Mouse (Mus musculus): ENCODE measurements around the gene Slc38a2. TPM values are rescaled to one million over a fixed set of nuclear protein-coding genes. Genes with fewer than 3 reads are reported as not detected.

The Slc38a2 gene
- polyA plus RNA-seq, 1 experiment from 2014 or later, result 165 TPM

DNA sequence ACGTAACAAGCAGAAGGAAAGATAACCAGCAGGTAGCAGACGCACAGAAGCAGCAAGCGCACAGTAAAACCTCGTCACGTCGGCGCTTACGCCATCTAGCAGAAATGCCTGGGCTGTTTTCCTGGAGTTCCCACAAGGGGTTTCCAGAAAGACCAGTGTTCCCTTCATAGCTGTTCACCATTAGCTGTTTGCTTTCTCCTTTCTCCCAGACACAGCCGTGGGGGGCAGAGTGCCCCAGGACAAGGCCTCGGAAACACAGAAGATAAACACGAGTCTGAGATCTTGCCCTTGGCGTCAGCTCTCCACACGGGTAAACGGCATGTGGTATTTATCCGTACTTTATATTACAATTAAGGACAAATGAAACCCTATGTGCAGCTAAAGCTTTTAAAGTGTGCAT, 23.8 kb downstream of the Slc38a2 start:
- no peak for ATAC-seq (ENCODE audit: low FRiP score, low read depth)
- Histone ChIP-seq H3K36me3 (no peaks in the 10 kb centered on the region), H3K4me3 (no peak overlapping the region), H3K9me3 (no peaks in the 10 kb centered on the region), H3K4me1 (peaks cover 14% of the 10 kb centered on the region), H3K9ac (no peak overlapping the region), H3K27ac (0 out of 2 replicates have a peak overlapping the region, but pooled peaks have one; percentile 2), H3K27me3 (no peaks in the 10 kb centered on the region), H3K4me2 (replicated peaks) (peak overlapping the region; percentile 45)
- 48% methylated on average over 15 of the region's 15 CpGs for WGBS

DNA sequence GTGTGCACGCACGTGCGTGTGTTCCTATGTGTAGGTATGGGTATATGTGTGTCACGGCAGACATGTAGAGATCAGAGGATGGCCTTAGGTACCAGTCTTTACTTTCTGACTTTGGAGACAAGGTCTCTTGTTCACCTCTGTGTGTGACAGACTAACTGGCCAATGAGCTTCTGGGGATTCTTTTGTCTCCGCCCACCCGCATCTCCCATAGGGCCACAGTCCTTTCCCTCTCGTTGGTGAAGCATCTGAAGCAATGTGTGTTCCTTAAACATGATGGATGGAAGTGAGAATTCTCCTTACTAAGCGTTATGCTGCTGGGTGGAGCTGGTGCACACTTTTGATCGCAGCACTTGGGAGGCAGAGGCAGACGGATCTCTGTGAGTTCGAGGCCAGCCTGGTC, 24.5 kb downstream of the Slc38a2 start:
- no peak for ATAC-seq (ENCODE audit: low FRiP score, low read depth)
- Histone ChIP-seq H3K4me2 (replicated peaks) (no peak overlapping the region), H3K9ac (no peak overlapping the region), H3K4me3 (no peak overlapping the region), H3K27ac (no peak overlapping the region), H3K27me3 (no peaks in the 10 kb centered on the region), H3K4me1 (peaks cover 14% of the 10 kb centered on the region), H3K9me3 (no peaks in the 10 kb centered on the region), H3K36me3 (no peaks in the 10 kb centered on the region)
- 82% methylated on average over 11 of the region's 11 CpGs for WGBS

DNA sequence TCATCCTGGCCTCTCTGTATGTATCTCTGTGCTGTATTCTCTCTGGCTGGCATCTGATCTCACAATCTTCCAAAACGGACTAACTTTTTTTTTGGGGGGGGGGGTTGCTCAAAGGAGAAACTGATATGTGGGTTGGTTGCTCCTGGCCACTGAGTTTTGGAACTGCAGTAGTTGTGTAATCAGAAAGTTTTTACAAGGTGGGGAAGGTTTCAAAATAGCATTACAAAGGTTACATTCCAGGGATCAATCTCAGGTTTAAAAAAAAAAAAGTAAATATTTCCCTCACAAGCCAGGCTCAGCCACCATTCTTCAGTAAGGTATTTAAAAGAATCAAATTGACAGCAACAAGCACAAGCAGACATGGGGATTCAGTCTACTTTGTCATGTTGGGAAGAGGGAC, 25.4 kb downstream of the Slc38a2 start:
- Histone ChIP-seq H3K9me3 (no peaks in the 10 kb centered on the region), H3K36me3 (no peaks in the 10 kb centered on the region), H3K4me2 (replicated peaks) (no peak overlapping the region), H3K27me3 (no peaks in the 10 kb centered on the region), H3K9ac (no peak overlapping the region), H3K4me1 (peaks cover 14% of the 10 kb centered on the region), H3K27ac (no peak overlapping the region), H3K4me3 (no peak overlapping the region)
- 58% methylated on average over 1 of the region's 1 CpGs for WGBS
- ATAC-seq (ENCODE audit: low FRiP score, low read depth), result no peak

DNA sequence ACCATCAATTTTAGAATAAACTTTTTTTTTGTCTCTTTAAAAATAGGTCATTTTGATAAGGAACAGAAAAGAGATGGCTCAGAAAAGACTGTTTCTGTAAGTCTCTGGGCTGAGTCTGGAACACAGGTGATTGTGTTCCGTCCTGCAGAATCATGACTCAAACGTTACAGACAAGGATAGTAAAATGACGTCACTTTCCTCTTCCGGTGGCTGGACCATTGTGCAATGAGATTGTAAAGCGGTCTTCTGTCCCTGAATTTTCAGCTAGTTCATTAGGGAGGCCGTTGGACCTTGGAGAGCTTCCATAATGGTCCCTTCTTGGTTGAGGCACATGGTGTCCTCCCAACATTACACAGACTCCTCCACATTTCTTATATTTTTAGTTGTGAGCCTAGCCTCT, 29.8 kb downstream of the Slc38a2 start:
- H3K9ac ChIP-seq, result no peak overlapping the region
- 73% methylated on average over 6 of the region's 6 CpGs for whole genome bisulfite sequencing
- no peak overlapping the region for H3K27ac ChIP-seq
- no peak overlapping the region for H3K4me2 ChIP-seq (replicated peaks)
- no peak overlapping the region for H3K4me3 ChIP-seq
- ATAC-seq (ENCODE audit: low FRiP score, low read depth), result no peak
- no peaks in the 10 kb centered on the region for H3K27me3 ChIP-seq
- H3K4me1 ChIP-seq, result no peaks in the 10 kb centered on the region
- no peaks in the 10 kb centered on the region for H3K36me3 ChIP-seq
- no peaks in the 10 kb centered on the region for H3K9me3 ChIP-seq

DNA sequence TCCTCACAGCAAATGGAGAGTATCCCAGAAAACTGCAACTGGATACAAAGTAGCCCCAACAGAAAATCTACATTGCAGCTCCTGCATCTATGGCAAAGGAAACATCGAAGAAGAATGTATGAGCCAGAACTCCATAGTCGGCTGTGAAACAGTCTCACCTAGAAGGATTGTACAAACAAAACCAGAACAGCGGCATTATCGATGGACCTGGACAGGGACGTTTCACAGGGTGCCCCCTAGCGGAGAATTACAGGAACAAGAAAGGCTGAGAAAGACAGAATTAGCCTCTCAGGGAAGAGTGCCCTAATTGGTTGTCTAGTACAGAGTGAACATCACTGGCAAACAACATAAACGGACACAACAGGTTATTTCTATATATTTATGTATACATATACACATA, 32.9 kb downstream of the Slc38a2 start:
- ATAC-seq (ENCODE audit: low FRiP score, low read depth), result no peak
- no peaks in the 10 kb centered on the region for H3K4me1 ChIP-seq
- H3K9ac ChIP-seq, result no peak overlapping the region
- no peaks in the 10 kb centered on the region for H3K27me3 ChIP-seq
- H3K9me3 ChIP-seq, result no peaks in the 10 kb centered on the region
- H3K4me2 ChIP-seq (replicated peaks), result peak overlapping the region; percentile 58
- WGBS, result 5% methylated on average over 7 of the region's 7 CpGs
- H3K27ac ChIP-seq, result no peak overlapping the region
- peak overlapping the region; percentile 23 for H3K4me3 ChIP-seq
- H3K36me3 ChIP-seq, result no peaks in the 10 kb centered on the region

DNA sequence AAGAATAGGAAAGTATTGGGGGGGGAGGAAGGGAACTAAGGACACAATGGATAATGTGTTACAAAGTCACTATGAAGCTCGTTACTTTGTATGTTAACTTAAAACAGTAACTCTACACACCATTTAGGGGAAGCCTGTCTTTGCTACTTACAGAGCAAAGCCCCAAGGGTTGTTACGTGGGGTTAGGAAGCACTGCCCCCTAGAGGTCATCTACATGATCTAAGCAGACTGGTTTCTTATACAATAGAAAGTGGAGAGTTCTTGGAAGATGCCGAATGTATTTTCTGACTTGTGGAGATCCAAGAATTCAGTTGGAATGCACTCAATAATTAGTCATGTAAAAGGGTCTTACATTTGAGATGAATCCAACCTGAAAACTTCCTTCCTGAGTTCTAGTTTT, 33.6 kb downstream of the Slc38a2 start:
- WGBS, result 9% methylated on average over 3 of the region's 3 CpGs
- H3K4me2 ChIP-seq (replicated peaks), result peak overlapping the region; percentile 58

DNA sequence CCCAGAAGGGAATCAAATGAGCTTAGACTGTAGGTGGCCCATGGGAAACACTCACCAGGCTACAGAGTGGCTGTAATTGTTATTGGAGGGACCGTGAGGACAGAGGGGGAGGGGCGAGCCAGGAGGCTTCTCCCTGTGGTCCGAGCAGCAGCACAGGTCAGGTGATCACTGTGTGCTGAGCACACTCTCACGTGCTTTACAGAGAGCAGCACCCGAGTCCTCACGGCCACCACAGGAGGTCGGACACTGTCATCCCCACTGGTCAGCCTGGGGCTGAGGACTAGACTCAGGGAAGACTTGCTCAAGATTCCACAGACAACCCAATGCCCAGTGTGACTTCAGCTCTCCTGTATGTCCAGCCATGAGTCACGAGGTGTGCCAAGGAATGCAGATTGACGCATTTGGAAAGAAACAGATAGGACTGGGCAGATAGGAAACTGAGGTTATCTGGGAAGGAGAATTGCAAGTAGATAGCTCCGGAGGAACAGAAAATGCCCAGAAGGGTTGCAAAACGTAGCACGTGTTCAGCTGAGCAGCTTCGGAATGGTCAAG, 38.9 kb downstream of the Slc38a2 start:
- 50% methylated on average over 13 of the region's 13 CpGs for WGBS
- ATAC-seq (ENCODE audit: low FRiP score, low read depth), result no peak
- Histone ChIP-seq H3K9me3 (no peaks in the 10 kb centered on the region), H3K4me3 (no peak overlapping the region), H3K4me2 (replicated peaks) (no peak overlapping the region), H3K27me3 (no peaks in the 10 kb centered on the region), H3K36me3 (no peaks in the 10 kb centered on the region), H3K27ac (no peak overlapping the region), H3K4me1 (peaks cover 12% of the 10 kb centered on the region), H3K9ac (no peak overlapping the region)

More for the DNA sequence above, 33.6 kb downstream of the Slc38a2 start:
- Histone ChIP-seq H3K36me3 (no peaks in the 10 kb centered on the region), H3K27ac (no peak overlapping the region), H3K4me3 (no peak overlapping the region), H3K9ac (no peak overlapping the region), H3K4me1 (no peaks in the 10 kb centered on the region), H3K9me3 (no peaks in the 10 kb centered on the region), H3K27me3 (no peaks in the 10 kb centered on the region)
- ATAC-seq (ENCODE audit: low FRiP score, low read depth), result peak; percentile 75; the same call in 1 of the 2 replicates

DNA sequence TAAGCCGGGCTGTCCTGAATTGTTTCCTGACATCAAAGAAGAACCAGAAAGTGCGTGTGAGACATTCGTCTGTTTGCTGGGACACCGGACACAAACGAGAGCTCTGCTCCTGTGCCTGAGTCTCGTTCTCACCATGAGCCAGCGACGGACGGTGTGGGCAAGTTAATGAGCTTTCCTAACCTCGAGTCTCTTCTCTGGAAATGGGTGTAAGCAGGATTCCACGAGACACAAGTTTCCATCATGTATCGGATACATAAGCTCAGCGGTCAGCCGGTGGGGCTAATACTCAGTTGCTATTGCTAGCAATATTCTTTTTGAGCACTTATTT, 41.3 kb downstream of the Slc38a2 start:
- Histone ChIP-seq H3K4me3 (no peak overlapping the region), H3K27me3 (no peaks in the 10 kb centered on the region), H3K9ac (no peak overlapping the region), H3K27ac (no peak overlapping the region), H3K36me3 (no peaks in the 10 kb centered on the region), H3K9me3 (no peaks in the 10 kb centered on the region), H3K4me2 (replicated peaks) (peak overlapping the region; percentile 35), H3K4me1 (peaks cover 15% of the 10 kb centered on the region)
- ATAC-seq (ENCODE audit: low FRiP score, low read depth), result no peak
- WGBS, result 44% methylated on average over 14 of the region's 14 CpGs

DNA sequence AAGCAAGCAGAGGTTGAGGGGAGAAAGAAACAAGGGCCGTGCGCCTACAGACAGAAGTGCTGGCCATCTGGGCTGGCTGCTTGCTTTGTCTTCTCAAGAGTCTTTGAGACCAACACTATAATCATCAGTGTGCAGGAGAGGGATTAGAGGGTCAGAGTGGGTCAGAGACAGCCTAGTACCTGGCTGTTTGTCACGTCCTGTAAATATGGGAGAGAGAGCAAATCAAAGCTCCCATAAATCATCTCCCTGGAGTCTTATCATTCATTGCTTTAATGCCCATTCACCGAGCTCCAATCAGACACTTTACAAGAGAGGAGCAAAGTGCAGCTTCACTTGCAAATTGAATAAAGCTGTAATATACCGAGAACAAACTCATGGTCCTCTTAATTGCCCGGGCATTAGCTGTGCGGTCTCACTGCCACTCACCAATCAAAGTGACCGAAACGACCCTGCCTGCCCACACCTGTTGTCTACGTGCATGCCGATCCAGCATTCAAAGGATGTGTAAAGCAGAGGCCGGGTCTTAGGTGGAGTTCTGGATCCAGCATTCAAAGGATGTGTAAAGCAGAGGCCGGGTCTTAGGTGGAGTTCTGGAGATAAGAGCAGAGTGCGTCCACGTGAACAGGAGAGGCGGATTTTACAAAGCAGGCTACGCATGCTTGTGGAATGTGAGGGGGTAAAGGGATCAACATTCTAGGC, 41.8 kb downstream of the Slc38a2 start:
- Histone ChIP-seq H3K36me3 (no peaks in the 10 kb centered on the region), H3K4me3 (no peak overlapping the region), H3K9me3 (no peaks in the 10 kb centered on the region), H3K4me1 (peaks cover 15% of the 10 kb centered on the region), H3K27ac (no peak overlapping the region), H3K27me3 (no peaks in the 10 kb centered on the region), H3K4me2 (replicated peaks) (peak overlapping the region; percentile 35), H3K9ac (no peak overlapping the region)
- no peak for ATAC-seq (ENCODE audit: low FRiP score, low read depth)
- 26% methylated on average over 17 of the region's 17 CpGs for WGBS

DNA sequence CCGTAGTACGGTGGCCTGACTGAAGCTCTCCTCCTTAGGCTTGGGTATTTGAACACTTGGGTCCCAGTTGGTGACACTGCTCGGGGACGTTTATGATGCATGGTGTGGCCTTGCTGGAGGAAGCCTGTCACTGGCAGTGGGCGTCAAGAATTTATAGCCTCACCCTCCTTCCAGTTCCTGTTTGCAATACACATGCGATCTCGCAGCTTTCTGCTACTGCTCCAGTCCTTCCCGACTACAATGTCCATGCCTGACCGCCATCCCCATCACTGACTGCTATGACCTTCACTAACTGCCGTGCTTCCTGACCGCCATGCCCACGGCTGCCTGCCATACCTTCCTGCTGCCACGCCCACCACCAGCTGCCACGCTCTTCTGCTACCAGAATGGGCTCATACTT, 44.0 kb downstream of the Slc38a2 start:
- no peak for ATAC-seq (ENCODE audit: low FRiP score, low read depth)
- Histone ChIP-seq H3K27me3 (no peaks in the 10 kb centered on the region), H3K4me2 (replicated peaks) (no peak overlapping the region), H3K27ac (no peak overlapping the region), H3K36me3 (no peaks in the 10 kb centered on the region), H3K4me3 (no peak overlapping the region), H3K9me3 (no peaks in the 10 kb centered on the region), H3K4me1 (peaks cover 15% of the 10 kb centered on the region), H3K9ac (no peak overlapping the region)
- 82% methylated on average over 14 of the region's 14 CpGs for WGBS

DNA sequence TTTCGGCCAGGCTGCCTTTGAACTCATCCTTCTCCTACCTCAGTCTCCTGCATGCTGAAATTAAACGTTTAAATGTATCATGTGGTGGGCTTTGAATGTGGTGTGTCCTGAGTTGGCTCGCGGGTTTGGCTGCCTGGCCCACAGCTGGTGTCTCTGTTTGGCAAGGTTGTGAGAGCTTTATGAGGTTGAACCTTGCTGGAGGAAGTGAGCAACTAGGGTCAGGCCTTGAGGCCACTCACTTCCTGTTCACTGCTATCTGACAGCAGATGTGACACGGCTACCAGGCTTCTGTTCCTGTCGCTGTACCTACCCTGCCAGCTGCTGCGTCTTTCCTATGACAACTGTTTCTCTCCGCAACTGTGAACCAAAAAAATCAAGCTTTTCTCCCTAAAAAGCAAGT, 44.8 kb downstream of the Slc38a2 start:
- Histone ChIP-seq H3K9me3 (no peaks in the 10 kb centered on the region), H3K4me2 (replicated peaks) (no peak overlapping the region), H3K27me3 (no peaks in the 10 kb centered on the region), H3K4me1 (peaks cover 15% of the 10 kb centered on the region), H3K27ac (no peak overlapping the region), H3K36me3 (no peaks in the 10 kb centered on the region), H3K4me3 (no peak overlapping the region), H3K9ac (no peak overlapping the region)
- 30% methylated on average over 8 of the region's 8 CpGs for WGBS
- no peak for ATAC-seq (ENCODE audit: low FRiP score, low read depth)

DNA sequence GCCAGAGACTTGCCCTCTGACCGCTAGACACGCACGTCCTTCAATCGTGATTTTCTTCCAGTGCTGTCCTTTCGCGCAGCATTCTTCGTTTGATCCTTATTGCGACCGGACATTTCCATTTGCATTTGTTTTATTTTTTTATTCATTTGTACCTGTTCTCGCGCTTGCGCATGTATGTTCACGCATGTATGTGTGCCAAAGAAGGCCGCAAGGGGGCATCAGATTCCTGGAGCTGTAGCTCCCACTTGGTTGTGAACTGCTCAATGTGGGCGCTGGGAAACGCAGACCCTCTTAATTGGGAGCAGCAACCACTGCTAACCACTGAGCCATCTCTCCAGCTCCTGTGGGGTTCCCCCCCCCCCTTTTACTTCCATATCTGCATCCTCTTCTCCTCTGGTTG, 46.5 kb downstream of the Slc38a2 start:
- no peaks in the 10 kb centered on the region for H3K36me3 ChIP-seq
- peaks cover 10% of the 10 kb centered on the region for H3K4me1 ChIP-seq
- no peak overlapping the region for H3K27ac ChIP-seq
- no peak overlapping the region for H3K4me3 ChIP-seq
- no peak for ATAC-seq (ENCODE audit: low FRiP score, low read depth)
- H3K4me2 ChIP-seq (replicated peaks), result no peak overlapping the region
- WGBS, result 95% methylated on average over 16 of the region's 16 CpGs
- H3K27me3 ChIP-seq, result no peaks in the 10 kb centered on the region
- no peaks in the 10 kb centered on the region for H3K9me3 ChIP-seq
- H3K9ac ChIP-seq, result no peak overlapping the region

DNA sequence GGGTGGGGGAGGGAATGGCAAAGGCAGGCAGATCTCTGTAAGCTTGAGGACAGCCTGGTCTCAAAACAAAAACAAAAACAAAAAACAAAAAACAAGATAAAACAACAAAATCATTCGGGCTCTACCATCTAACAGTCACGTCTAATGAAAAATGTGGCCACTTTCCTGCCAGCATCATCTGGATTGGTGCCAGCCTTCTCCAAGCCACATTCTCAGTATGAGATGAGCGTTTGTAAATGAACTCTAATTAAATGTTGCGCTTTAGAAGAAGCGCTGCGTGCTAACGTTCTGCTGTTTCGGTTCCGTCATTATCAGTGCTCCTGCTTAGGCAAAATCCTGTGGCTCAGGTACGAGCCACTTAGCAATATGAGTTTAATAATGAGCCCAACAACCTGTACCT, 47.0 kb downstream of the Slc38a2 start:
- 86% methylated on average over 10 of the region's 10 CpGs for WGBS
- H3K4me2 ChIP-seq (replicated peaks), result no peak overlapping the region
- ATAC-seq (ENCODE audit: low FRiP score, low read depth), result no peak

More for the DNA sequence above, 47.0 kb downstream of the Slc38a2 start:
- H3K27ac ChIP-seq, result no peak overlapping the region
- H3K4me1 ChIP-seq, result peaks cover 5% of the 10 kb centered on the region
- H3K27me3 ChIP-seq, result no peaks in the 10 kb centered on the region
- no peaks in the 10 kb centered on the region for H3K9me3 ChIP-seq
- H3K4me3 ChIP-seq, result no peak overlapping the region
- no peaks in the 10 kb centered on the region for H3K36me3 ChIP-seq
- no peak overlapping the region for H3K9ac ChIP-seq

Data from limb, embryonic 13.5 days (tissue).